Mouse (Mus musculus) Patski (cell line): ENCODE data around the gene Pcnp. TPM values are rescaled to one million over a fixed set of nuclear protein-coding genes. Genes with fewer than 3 reads are reported as not detected.
A peak's percentile ranks its signal among the peaks of the same experiment; 100 is the strongest.

Experiments
- ATAC-seq: fragments of 100-300 bp; one replicate; pipeline ENCODE4 v1.8.0; 2021
- CTCF ChIA-PET: fragments of 350-600 bp; sonication (Branson Sonifier 250); formaldehyde crosslinking; loops from one replicate; lab custom pipeline; 2022; ENCODE audit warnings: inconsistent platforms; lab: Charles Lee
- POLR2A ChIA-PET: fragments of 350-600 bp; sonication (Branson Sonifier 250); formaldehyde crosslinking; loops from one replicate; lab custom pipeline; 2022; ENCODE audit warnings: antibody characterized with exemption, inconsistent platforms; lab: Charles Lee
- DNase-seq: peaks from one replicate; pipeline ENCODE4 v3.0.0-alpha.2; 2011; ENCODE audit warnings: low read depth, low spot score
- H3K27me3 ChIP-seq: fragments of 371-371 bp; one replicate; pipeline ENCODE4 v1.5.1; 2021
- CTCF ChIP-seq: fragments of 100-300 bp; IDR thresholded peaks from one replicate; pipeline ENCODE4 v1.5.1; 2021
- in situ Hi-C: fragments of 300-500 bp; cut with MboI; formaldehyde crosslinking; loops from 3 replicates; pipeline ENCODE4 v1.11.1; 2018; ENCODE audit warnings: low pct_unique_long_range_greater_than_20kb, mixed read lengths
- polyA plus RNA-seq: library from polyadenylated mRNA; unstranded; gene quantifications from one replicate; pipeline ENCODE4 v1.2.3, GENCODE M21; 2021

Pcnp gene
- polyA plus RNA-seq, 1 experiment from 2014 or later: 96.6 TPM

DNA sequence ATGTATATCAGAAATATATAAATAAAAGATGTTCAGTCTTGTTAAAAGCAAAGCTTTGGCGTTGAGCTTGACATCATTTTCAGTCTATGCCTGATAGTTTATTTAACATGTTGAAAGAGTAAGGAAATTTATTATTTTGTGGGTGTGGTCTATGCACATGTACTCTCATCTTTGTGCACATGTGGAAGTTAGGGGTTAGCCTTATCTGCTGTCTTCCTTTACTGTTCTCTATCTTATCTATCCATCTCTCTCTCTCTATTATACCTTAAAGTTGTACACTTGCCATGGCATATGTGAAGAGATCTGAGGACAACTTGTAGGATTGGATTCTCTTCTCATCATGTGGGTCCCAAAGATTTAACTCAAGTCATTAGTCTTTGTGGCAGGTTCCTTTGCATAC, 20.7 kb downstream of the Pcnp start:
- in situ Hi-C loops: no loop called here
- ChIA-PET CTCF (interaction anchor here (1.2 to 3.5 kb wide), 2 partner anchors 29 to 56 kb away, joined by 3 to 13 read pairs; no protein-coding TSS in a partner anchor), POLR2A (interaction anchor here (1.6 kb wide), 1 partner anchor 11 kb away, joined by 3 read pairs; no protein-coding TSS in a partner anchor)
- DNase-seq (no peak), ATAC-seq (no peak)
- TF ChIP-seq CTCF: no peak
- H3K27me3 ChIP-seq: no peaks in the 10 kb centered on the region

DNA sequence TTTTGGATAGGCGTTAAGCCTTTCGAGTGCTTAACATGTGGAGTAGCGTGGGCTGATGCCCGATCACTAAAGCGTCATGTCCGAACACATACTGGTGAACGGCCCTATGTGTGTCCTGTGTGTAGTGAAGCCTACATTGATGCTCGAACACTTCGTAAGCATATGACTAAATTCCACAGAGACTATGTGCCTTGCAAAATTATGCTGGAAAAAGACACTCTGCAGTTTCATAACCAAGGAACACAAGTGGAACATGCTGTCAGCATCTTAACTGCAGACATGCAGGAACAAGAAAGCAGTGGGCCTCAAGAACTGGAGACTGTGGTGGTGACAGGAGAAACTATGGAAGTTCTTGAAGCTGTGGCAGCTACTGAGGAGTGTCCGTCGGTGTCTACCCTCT, 22.7 kb downstream of the Pcnp start:
- no peaks in the 10 kb centered on the region for H3K27me3 ChIP-seq
- in situ Hi-C loops: no loop called here
- ATAC-seq (no peak), DNase-seq (no peak)
- TF ChIP-seq CTCF: no peak
- POLR2A ChIA-PET: no interaction called here
- CTCF ChIA-PET: interaction anchor here (0.8 kb wide), 1 partner anchor 12 kb away, joined by 3 read pairs; no protein-coding TSS in a partner anchor

DNA sequence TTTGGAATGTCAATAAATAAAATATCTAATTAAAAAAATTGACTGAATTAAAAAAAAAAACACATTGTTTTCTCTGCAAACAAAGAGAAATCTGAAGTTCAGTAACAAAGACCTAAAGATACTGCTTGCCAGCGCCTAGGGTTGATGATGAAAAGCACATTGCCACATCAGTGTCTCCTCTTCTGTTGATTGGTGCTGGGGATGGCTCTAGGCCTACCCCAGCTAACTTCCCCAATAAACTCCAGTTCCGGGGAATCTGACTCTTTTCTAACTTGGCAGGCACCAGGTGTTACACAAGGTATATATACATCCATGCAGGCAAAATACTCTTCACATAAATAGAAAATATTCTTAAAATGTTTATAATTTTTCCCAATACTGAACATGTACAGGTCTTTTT, 35.3 kb downstream of the Pcnp start:
- ChIA-PET POLR2A (no interaction called here), CTCF (interaction anchor here (0.6 kb wide), 1 partner anchor 10 kb away, joined by 3 read pairs; no protein-coding TSS in a partner anchor)
- DNase-seq: no peak
- in situ Hi-C loops: no loop called here
- ATAC-seq: no peak
- no peak for TF ChIP-seq CTCF
- H3K27me3 ChIP-seq: no peaks in the 10 kb centered on the region

DNA sequence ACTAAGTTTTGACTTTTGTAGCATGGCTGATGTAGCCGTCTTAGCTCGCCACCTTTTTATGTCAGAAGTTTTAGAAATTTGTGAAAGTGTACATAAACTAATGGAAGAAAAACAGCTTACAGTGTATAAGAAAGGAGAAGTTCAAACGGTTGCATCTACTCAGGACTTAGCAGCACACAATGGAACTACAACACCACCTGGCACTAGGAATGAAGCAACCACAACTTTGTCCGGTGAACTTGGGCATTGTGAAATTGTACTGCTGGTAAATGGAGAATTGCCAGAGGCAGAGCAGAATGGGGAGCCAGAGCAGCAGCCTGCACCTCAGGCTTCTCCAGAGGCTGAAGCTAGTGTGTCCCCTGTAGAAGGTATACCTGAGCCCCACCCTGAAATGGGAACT, 39.2 kb downstream of the Pcnp start:
- ATAC-seq (no peak), DNase-seq (no peak)
- ChIA-PET CTCF (interaction anchor here (1.5 kb wide), 1 partner anchor 11 kb away, joined by 3 read pairs; no protein-coding TSS in a partner anchor), POLR2A (no interaction called here)
- no peaks in the 10 kb centered on the region for H3K27me3 ChIP-seq
- TF ChIP-seq CTCF: no peak
- in situ Hi-C loops: no loop called here

DNA sequence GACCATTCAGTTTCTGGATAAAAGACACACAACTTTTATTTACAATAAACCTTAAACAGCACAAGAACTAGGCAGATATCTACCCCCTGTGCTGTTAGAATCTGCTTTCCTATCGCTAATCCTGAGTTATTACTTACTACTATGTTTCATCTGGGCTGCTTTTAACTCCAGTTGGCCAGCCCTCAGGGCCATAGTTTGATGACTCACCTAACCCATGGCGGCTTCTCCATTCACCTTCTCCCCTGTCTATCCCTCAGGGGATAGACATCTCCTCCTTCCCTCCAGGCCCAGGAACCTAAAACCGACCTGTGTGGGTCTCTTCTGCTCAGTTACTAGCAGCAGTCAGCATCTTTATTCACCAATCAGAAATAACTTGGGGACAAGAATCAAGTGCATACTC, 43.5 kb downstream of the Pcnp start:
- no peak for TF ChIP-seq CTCF
- POLR2A ChIA-PET: no interaction called here
- ATAC-seq (no peak), DNase-seq (no peak)
- in situ Hi-C loops: no loop called here
- no peaks in the 10 kb centered on the region for H3K27me3 ChIP-seq
- CTCF ChIA-PET: no interaction called here

DNA sequence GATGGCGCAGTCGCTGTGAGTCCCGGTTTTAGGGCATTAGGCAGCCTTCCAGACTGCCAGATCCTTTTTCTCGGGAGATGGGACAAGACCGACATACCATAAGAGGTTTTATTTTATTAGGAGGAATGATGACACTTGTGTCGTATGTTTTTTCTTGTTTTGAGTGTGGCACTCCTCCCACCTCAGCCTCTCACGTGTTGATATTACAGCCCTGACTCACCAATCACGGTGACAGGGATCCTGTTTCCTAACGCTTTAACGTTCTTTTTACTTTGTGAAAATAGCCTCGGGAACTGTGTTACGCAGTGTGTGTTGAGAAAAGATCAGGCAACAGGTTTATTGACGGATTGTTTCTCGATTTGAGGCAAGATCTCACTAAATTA, 54.6 kb downstream of the Pcnp start:
- peak; percentile 27 for ATAC-seq
- no peaks in the 10 kb centered on the region for H3K27me3 ChIP-seq
- DNase-seq: no peak
- TF ChIP-seq CTCF: no peak
- in situ Hi-C loops: loop anchor here (10.0 kb wide), 1 partner anchor 90 kb away; no protein-coding TSS in a partner anchor
- CTCF ChIA-PET: interaction anchor here (1.3 to 1.5 kb wide), 2 partner anchors 45 to 89 kb away, joined by 3 to 4 read pairs; no protein-coding TSS in a partner anchor
- POLR2A ChIA-PET: interaction anchor here (1.3 kb wide), 1 partner anchor 54 kb away, joined by 4 read pairs; the partner anchor contains the start of gene Pcnp

DNA sequence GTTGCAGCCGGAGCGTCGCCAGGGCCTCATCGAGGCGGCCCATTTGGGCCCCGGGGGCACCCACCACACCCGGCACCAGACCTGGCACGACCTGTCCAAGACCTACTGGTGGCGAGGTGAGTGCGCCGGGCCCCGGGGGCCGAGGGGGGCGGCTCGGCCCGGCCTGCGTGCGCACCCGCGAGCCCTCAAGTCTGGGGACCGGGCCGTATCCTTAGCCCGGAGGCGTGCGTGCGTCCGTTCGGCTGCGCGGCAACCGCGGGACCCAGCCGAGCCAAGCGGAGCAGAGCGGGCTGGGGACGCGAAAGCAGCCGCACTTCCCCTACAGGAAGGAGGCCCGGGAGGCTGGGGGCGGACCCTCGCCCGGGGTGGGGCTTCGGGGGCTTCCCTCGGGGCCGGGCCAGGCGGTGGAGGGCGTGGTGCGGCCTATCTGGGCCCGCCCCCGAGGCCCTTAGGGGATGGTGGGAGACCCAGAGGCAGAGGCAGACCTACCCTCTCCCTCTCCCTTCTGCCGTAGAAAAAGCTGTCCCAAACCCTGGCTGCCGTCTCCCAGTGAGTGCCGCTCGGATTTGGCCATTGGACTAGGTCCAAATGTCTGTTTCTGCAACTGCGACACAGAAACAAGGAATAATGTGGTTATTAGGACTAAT, 55.2 kb downstream of the Pcnp start:
- DNase-seq (no peak), ATAC-seq (peak; percentile 87)
- in situ Hi-C loops: loop anchor here (10.0 kb wide), 1 partner anchor 90 kb away; no protein-coding TSS in a partner anchor
- TF ChIP-seq CTCF: no peak
- ChIA-PET CTCF (interaction anchor here (1.5 kb wide), 1 partner anchor 46 kb away, joined by 3 read pairs; no protein-coding TSS in a partner anchor), POLR2A (no interaction called here)
- H3K27me3 ChIP-seq: no peaks in the 10 kb centered on the region

DNA sequence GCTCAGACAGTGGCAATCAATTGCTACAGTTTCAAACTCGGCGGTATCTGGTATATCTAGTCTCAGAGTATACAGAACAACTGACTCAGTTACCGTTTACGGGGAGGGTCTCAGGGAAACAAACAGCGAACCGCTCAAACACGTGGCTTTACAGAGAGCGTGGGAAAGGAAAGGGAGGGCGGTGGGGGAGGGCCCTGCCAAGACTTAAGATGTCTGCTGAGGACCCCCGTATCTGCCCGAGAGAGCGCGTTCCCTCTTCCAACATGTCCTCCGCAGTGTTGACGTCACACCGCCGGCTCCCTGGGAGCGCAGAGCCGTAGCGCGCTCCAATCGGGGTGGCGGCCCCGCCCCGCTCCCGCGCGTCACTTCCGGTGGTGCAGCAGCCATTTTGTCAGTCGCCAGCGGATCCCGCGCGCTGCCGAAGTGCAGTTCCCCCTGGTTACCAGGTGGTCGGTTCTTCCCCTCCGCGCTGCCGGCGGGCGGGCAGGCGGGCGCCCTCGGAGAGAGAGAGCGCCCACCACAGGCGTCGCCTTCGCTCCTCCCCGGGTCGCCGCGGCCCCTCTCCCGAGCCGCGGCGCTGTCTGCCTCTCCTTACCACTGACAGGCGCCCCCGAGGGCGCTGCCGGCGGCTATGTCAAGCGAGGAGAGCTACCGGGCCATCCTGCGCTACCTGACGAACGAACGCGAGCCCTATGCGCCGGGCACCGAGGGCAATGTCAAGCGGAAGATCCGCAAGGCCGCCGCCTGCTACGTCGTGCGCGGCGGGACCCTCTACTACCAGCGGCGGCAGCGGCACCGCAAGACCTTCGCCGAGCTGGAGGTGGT, 55.9 kb downstream of the Pcnp start, which contains the start of gene Zbtb11:
Gene Zbtb11, plus strand, starts transcription at position 453 of the 825 bp plus-strand sequence.
- in situ Hi-C loops: loop anchor here (10.0 kb wide), 1 partner anchor 91 kb away; no protein-coding TSS in a partner anchor
- ChIA-PET POLR2A (no interaction called here), CTCF (interaction anchor here (1.0 kb wide), 1 partner anchor 9 kb away, joined by 3 read pairs; no protein-coding TSS in a partner anchor)
- peak; percentile 85 for ATAC-seq
- DNase-seq: peak; percentile 80
- H3K27me3 ChIP-seq: no peaks in the 10 kb centered on the region
- TF ChIP-seq CTCF: no peak

DNA sequence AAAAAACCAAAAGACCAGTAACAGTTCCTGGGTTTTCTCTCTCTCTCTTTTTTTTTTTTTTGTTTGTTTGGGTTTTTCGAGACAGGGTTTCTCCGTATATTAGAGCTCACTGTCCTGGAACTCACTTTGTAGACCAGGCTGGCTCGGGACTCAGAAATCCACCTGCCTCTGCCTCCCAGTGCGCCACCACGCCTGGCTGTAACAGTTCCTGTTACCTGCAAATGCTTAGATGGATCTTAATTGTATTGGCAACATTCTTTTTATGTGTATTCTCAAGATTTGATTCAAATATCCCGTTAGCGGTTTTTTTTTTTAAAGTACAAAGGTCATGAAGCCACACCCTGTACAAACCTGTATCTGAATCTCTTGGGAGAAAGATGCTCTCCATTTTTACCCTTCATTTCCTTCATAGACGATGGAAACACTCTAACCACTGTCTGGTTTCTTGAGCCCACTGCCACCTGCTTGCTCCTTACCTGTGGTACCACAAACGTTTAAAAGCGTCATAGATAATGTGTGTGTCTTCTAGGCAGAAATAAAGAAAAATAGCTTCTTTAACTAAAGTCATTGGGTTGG, 56.8 kb downstream of the Pcnp start:
- no peaks in the 10 kb centered on the region for H3K27me3 ChIP-seq
- ATAC-seq: no peak
- TF ChIP-seq CTCF: no peak
- POLR2A ChIA-PET: interaction anchor here (0.6 to 0.7 kb wide), 2 partner anchors 80 to 409 kb away, joined by 3 read pairs; no protein-coding TSS in a partner anchor
- CTCF ChIA-PET: interaction anchor here (0.9 to 1.2 kb wide), 3 partner anchors 8 to 91 kb away, joined by 3 read pairs; partner anchors contain the start of gene Pcnp
- DNase-seq: no peak
- in situ Hi-C loops: loop anchor here (10.0 kb wide), 1 partner anchor 92 kb away; no protein-coding TSS in a partner anchor
